Mouse (Mus musculus) embryonic facial prominence, embryonic 12.5 days (tissue): ENCODE results near the gene Ldlr. TPM values are rescaled to one million over a fixed set of nuclear protein-coding genes. Genes with fewer than 3 reads are reported as not detected.
"Not testable (repeated sequence)": the region's sequence is repeated elsewhere in the genome, so short reads cannot be mapped to it uniquely, and the experiment has no call there.

ENCODE experiments used
- ATAC-seq: fragments of 200-750 bp; cut with Nextera tagmentation; 2 replicates; pipeline ENCODE4 v1.8.0; 2017; ENCODE audit not compliant: insufficient number of reproducible peaks, insufficient read depth, low FRiP score, low TSS enrichment
- H3K27ac ChIP-seq: fragments of 300-500 bp; sonication (generic); 2 replicates; pipeline ENCODE4 v1.5.1; 2016; ENCODE audit warnings: mild to moderate bottlenecking
- H3K27me3 ChIP-seq: fragments of 300-500 bp; sonication (generic); 2 replicates; pipeline ENCODE4 v1.6.1; 2016; ENCODE audit warnings: mild to moderate bottlenecking, moderate library complexity
- H3K36me3 ChIP-seq: fragments of 300-500 bp; sonication (generic); 2 replicates; pipeline ENCODE4 v1.6.1; 2016; ENCODE audit warnings: mild to moderate bottlenecking
- H3K4me1 ChIP-seq: fragments of 300-500 bp; sonication (generic); 2 replicates; pipeline ENCODE4 v1.6.1; 2016
- H3K4me2 ChIP-seq: fragments of 300-500 bp; sonication (generic); replicated peaks from 2 replicates; pipeline ENCODE4 v1.6.1; 2016; ENCODE audit warnings: mild to moderate bottlenecking, moderate library complexity
- H3K4me3 ChIP-seq: fragments of 300-500 bp; sonication (generic); 2 replicates; pipeline ENCODE4 v1.5.1; 2016; ENCODE audit warnings: mild to moderate bottlenecking
- H3K9ac ChIP-seq: fragments of 300-500 bp; sonication (generic); 2 replicates; pipeline ENCODE4 v1.6.1; 2016; ENCODE audit warnings: mild to moderate bottlenecking, moderate library complexity
- H3K9me3 ChIP-seq: fragments of 300-500 bp; sonication (generic); 2 replicates; pipeline ENCODE4 v1.6.1; 2016; ENCODE audit warnings: mild to moderate bottlenecking, moderate library complexity
- WGBS: fragments of 180-500 bp; shearing (Covaris S2); methylation state at CpG from one replicate; pipeline ENCODE4 v1.1.7; 2016; 5-methylcytosine and 5-hydroxymethylcytosine counted together
- polyA plus RNA-seq: library from polyadenylated mRNA; unstranded; fragments of >200 nt; fragmentation: Nextera tagmentation; extraction: Ambion mirVana; gene quantifications from 2 replicates; pipeline ENCODE4 v1.2.1, GENCODE M21; 2016

Ldlr gene
- polyA plus RNA-seq, 1 experiment from 2014 or later: 36.8 TPM

GRCm38 (mm10) chr9:21784517-21785307 lies 61.4 kb downstream of the Ldlr start:
- Histone ChIP-seq H3K9ac (no peak overlapping the region), H3K4me3 (no peak overlapping the region), H3K27me3 (no peaks in the 10 kb centered on the region), H3K36me3 (peaks cover 78% of the 10 kb centered on the region), H3K9me3 (no peaks in the 10 kb centered on the region), H3K4me2 (no peak overlapping the region), H3K4me1 (no peaks in the 10 kb centered on the region; the same call in none of the 2 replicates), H3K27ac (no peak overlapping the region)
- no peak for ATAC-seq
- 89% methylated on average over 7 of the region's 7 CpGs for WGBS

- not testable (repeated sequence) for H3K4me1 ChIP-seq, H3K4me3 ChIP-seq, H3K9ac ChIP-seq, H3K9me3 ChIP-seq, H3K4me2 ChIP-seq, H3K27ac ChIP-seq, H3K27me3 ChIP-seq, ATAC-seq
- H3K36me3 ChIP-seq: peaks cover 79% of the 10 kb centered on the region
- 93% methylated on average over 2 of the region's 2 CpGs for WGBS
These were observed 63.0 kb downstream of the Ldlr start for GRCm38 (mm10) chr9:21786309-21786708.

GRCm38 (mm10) chr9:21786906-21787305 lies 63.6 kb downstream of the Ldlr start:
- Histone ChIP-seq H3K9ac (no peak overlapping the region), H3K4me2 (no peak overlapping the region), H3K4me3 (no peak overlapping the region), H3K27me3 (no peaks in the 10 kb centered on the region), H3K4me1 (peaks cover 3% of the 10 kb centered on the region), H3K27ac (no peak overlapping the region), H3K9me3 (no peaks in the 10 kb centered on the region), H3K36me3 (peaks cover 79% of the 10 kb centered on the region)
- no peak for ATAC-seq
- 19% methylated on average over 6 of the region's 6 CpGs for WGBS

- Histone ChIP-seq H3K36me3 (peaks cover 80% of the 10 kb centered on the region), H3K4me2 (no peak overlapping the region), H3K27me3 (no peaks in the 10 kb centered on the region), H3K9me3 (no peaks in the 10 kb centered on the region), H3K9ac (no peak overlapping the region), H3K4me1 (peaks cover 6% of the 10 kb centered on the region; the same call in 1 of the 2 replicates), H3K27ac (no peak overlapping the region), H3K4me3 (no peak overlapping the region)
- no peak for ATAC-seq
- 75% methylated on average over 5 of the region's 5 CpGs for WGBS
These were observed 64.4 kb downstream of the Ldlr start for GRCm38 (mm10) chr9:21787654-21788053.

GRCm38 (mm10) chr9:21788234-21788633 lies 65.0 kb downstream of the Ldlr start:
- Histone ChIP-seq H3K9me3 (no peaks in the 10 kb centered on the region), H3K4me1 (peaks cover 6% of the 10 kb centered on the region; the same call in 1 of the 2 replicates), H3K9ac (no peak overlapping the region), H3K4me2 (no peak overlapping the region), H3K27ac (no peak overlapping the region), H3K36me3 (peaks cover 81% of the 10 kb centered on the region), H3K4me3 (no peak overlapping the region), H3K27me3 (no peaks in the 10 kb centered on the region)
- WGBS: 80% methylated on average over 9 of the region's 9 CpGs
- no peak for ATAC-seq

GRCm38 (mm10) chr9:21791861-21792260 lies 68.6 kb downstream of the Ldlr start:
- no peaks in the 10 kb centered on the region for H3K9me3 ChIP-seq
- H3K27me3 ChIP-seq: no peaks in the 10 kb centered on the region
- H3K9ac ChIP-seq: no peak overlapping the region; the same call in 1 of the 2 replicates
- ATAC-seq: no peak
- 87% methylated on average over 8 of the region's 8 CpGs for WGBS
- peaks cover 22% of the 10 kb centered on the region for H3K4me1 ChIP-seq
- H3K27ac ChIP-seq: no peak overlapping the region
- peaks cover 78% of the 10 kb centered on the region for H3K36me3 ChIP-seq
- H3K4me3 ChIP-seq: no peak overlapping the region
- H3K4me2 ChIP-seq: no peak overlapping the region

- H3K27me3 ChIP-seq: no peaks in the 10 kb centered on the region
- no peak for ATAC-seq
- H3K4me2 ChIP-seq: 0 out of 2 replicates have a peak overlapping the region, but pooled peaks have one; percentile 0
- H3K9me3 ChIP-seq: no peaks in the 10 kb centered on the region
- peaks cover 72% of the 10 kb centered on the region for H3K36me3 ChIP-seq
- H3K9ac ChIP-seq: no peak overlapping the region
- no peak overlapping the region for H3K4me3 ChIP-seq
- H3K27ac ChIP-seq: no peak overlapping the region
- H3K4me1 ChIP-seq: peaks cover 30% of the 10 kb centered on the region
- 83% methylated on average over 8 of the region's 8 CpGs for WGBS
These were observed 69.4 kb downstream of the Ldlr start for GRCm38 (mm10) chr9:21792644-21793043.

GRCm38 (mm10) chr9:21793507-21793906 lies 70.2 kb downstream of the Ldlr start:
- H3K4me2 ChIP-seq, H3K9ac ChIP-seq, H3K27me3 ChIP-seq, H3K27ac ChIP-seq, H3K9me3 ChIP-seq, ATAC-seq, H3K4me3 ChIP-seq: not testable (repeated sequence)
- peaks cover 68% of the 10 kb centered on the region for H3K36me3 ChIP-seq
- 95% methylated on average over 6 of the region's 6 CpGs for WGBS
- H3K4me1 ChIP-seq: peaks cover 30% of the 10 kb centered on the region

GRCm38 (mm10) chr9:21794344-21794834 lies 71.1 kb downstream of the Ldlr start:
- H3K4me3 ChIP-seq: no peak overlapping the region
- 96% methylated on average over 18 of the region's 18 CpGs for WGBS
- H3K27ac ChIP-seq: no peak overlapping the region
- ATAC-seq: no peak
- peaks cover 61% of the 10 kb centered on the region for H3K36me3 ChIP-seq
- H3K4me1 ChIP-seq: peaks cover 30% of the 10 kb centered on the region
- no peak overlapping the region for H3K4me2 ChIP-seq
- H3K9me3 ChIP-seq: no peaks in the 10 kb centered on the region
- H3K27me3 ChIP-seq: no peaks in the 10 kb centered on the region
- no peak overlapping the region for H3K9ac ChIP-seq

- H3K9ac ChIP-seq: no peak overlapping the region
- H3K4me1 ChIP-seq: peaks cover 30% of the 10 kb centered on the region
- no peak for ATAC-seq
- H3K27me3 ChIP-seq: no peaks in the 10 kb centered on the region
- H3K4me3 ChIP-seq: no peak overlapping the region
- H3K36me3 ChIP-seq: peaks cover 56% of the 10 kb centered on the region
- H3K4me2 ChIP-seq: no peak overlapping the region
- no peak overlapping the region for H3K27ac ChIP-seq
- no peaks in the 10 kb centered on the region for H3K9me3 ChIP-seq
- WGBS: 97% methylated on average over 25 of the region's 25 CpGs
These were observed 71.6 kb downstream of the Ldlr start for GRCm38 (mm10) chr9:21794925-21795324.

GRCm38 (mm10) chr9:21795579-21795978 lies 72.3 kb downstream of the Ldlr start:
- Histone ChIP-seq H3K4me1 (peaks cover 30% of the 10 kb centered on the region), H3K9me3 (no peaks in the 10 kb centered on the region), H3K27ac (peak overlapping the region; percentile 93; the same call in 1 of the 2 replicates), H3K4me3 (peak overlapping the region; percentile 66; the same call in 1 of the 2 replicates), H3K27me3 (no peaks in the 10 kb centered on the region), H3K36me3 (peaks cover 49% of the 10 kb centered on the region), H3K9ac (no peak overlapping the region), H3K4me2 (peak overlapping the region; percentile 70)
- WGBS: 67% methylated on average over 5 of the region's 5 CpGs
- ATAC-seq: no peak

- Histone ChIP-seq H3K4me3 (peak overlapping the region; percentile 66), H3K9me3 (no peaks in the 10 kb centered on the region), H3K27me3 (no peaks in the 10 kb centered on the region), H3K4me1 (peaks cover 30% of the 10 kb centered on the region), H3K27ac (peak overlapping the region; percentile 93), H3K9ac (peak overlapping the region; percentile 41; the same call in 1 of the 2 replicates), H3K4me2 (peak overlapping the region; percentile 70), H3K36me3 (peaks cover 49% of the 10 kb centered on the region)
- 27% methylated on average over 3 of the region's 3 CpGs for WGBS
- peak; percentile 39; the same call in 1 of the 2 replicates for ATAC-seq
These were observed 73.0 kb downstream of the Ldlr start for GRCm38 (mm10) chr9:21796259-21796658.
